Mouse (Mus musculus) right cerebral cortex, postnatal 36 days (tissue): ENCODE measurements around the gene Dntt.

Experiments
- DNase-seq, 2 experiments: peaks; one replicate each; pipeline ENCODE4 v3.0.0; 2022; ENCODE audit warnings: low spot score in 2 of 2, mixed read lengths in 1 of 2

Dntt gene

DNA sequence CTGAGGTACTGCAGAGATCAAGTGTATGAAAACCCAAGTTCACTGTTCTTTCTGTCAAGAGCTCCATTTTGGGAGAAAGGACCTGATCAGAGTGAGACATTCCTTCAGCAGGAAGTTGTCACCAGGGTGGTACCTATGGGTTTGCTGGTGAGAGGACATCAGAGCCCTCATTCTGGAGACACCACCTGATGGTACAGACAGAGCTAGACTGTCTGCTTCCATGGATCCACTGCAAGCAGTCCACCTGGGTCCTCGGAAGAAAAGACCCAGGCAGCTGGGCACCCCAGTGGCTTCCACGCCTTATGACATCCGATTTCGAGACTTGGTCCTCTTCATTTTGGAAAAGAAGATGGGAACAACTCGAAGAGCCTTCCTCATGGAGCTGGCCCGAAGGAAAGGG, at the start of gene Dntt:
TSS of gene Dntt (plus strand) at position 57 of the 400 bp plus-strand sequence.
- no peak for DNase-seq

DNA sequence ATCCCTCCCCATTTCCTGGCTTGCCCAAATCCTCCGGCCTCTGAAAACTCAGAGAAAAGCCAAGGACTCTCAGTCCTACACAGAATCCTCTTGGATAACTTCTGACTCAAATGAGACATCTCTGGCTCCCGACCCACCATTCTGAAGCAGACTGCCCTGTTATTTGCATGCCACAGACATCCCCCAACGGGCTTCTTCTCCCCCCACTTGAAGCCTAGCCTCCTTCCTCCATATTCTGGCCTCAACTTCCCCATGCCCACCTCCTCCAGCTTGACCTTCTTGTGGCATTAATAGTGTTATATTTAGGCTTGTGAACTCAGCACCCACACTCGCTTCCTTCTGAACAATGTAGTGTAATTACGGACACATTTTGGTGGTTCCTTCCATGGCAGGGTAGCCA, 48.4 kb upstream of the Dntt start:
- DNase-seq: no peak

DNA sequence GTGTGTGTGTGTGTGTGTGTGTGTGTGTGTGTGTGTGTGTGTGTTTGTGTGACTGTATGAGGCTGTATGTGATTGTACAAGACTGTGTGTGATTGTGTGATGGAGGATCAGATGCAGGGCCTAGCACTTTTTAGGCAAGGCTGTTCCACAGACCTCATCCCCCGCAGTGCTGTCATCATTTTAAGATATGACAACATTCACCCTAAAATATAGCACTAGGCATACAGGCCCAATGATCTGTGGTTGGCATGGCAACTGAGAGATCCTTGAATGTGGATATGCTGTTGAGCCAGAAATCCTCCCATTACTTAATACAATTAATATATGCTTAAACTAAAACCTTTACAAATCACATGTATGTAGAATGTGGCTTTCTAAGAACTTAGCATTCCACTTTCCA, 44.5 kb upstream of the Dntt start:
- DNase-seq: no peak

DNA sequence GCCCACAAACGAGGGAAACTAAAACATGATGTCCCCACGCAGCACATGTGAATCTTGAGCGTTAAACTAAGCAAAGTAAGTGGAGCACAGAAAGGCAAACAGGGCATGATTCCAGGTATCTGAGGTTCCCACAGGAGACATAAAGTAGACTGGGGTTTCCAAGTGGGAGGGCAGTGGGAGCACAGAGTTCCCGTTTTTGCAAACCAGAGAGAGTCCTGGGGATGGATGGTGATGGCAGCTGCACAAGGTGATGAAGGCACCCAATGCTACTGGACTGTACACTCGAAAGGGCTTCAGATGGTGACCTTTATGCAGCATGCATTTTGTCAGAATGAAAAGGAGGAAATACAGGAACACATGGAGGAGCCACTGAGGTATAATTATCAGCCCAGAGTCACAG, 40.2 kb upstream of the Dntt start:
- no peak for DNase-seq

DNA sequence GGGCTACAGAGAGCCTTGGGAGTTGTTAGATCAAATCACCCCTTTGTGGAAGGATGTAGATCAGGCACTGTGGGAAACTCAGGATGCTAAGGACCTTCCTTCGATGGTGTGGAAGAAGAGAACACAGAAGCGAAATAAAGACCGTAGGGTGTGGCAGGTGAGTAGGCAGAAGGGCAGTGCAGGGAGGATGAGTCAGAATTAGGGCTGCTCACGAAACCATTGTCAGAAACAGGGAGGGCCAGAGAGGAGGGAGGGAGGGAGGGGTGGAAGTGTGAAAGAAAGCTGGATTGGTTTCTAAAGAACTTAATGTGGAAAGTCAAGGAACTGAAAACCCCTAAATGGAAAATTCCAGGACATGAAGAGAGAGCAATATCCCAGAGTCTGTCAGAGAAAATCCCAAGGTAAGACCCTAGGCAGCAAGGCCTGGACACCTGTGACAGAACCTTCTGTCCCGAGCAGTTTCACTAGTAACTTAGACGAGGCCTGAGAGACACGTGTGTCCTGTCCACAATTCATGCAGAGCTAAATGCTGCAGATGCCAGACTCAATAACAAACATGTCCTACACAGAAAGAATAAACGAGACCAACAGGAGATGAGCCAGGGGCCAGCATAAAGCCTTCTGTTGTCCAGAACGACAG, 39.0 kb upstream of the Dntt start:
- no peak for DNase-seq

DNA sequence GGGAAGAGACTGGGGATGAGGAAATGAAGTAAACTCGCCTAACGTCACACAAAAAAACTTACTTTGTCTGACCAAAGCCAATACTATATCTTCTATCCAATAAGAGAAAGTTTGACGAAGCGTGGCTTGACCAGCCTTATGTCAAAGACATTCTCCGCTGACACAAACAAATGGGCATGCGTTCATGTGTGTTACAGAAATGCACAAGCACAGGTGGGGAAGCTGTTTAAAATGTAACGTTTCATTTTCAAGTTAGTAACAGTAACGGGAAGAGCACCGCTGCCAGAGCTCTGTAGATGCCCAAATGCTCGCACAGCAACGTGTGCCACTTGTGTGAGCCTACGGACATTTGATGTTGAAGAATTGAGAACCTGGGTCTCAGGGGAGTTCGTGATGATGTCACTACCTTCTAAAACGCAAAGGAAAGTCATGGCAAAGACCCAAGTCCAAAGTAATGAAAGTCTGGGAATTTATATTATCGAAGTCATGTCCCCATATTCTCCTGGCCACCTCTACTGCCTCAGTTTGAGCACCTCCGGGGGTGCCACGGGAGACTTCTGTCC, 38.2 kb upstream of the Dntt start:
- no peak for DNase-seq

DNA sequence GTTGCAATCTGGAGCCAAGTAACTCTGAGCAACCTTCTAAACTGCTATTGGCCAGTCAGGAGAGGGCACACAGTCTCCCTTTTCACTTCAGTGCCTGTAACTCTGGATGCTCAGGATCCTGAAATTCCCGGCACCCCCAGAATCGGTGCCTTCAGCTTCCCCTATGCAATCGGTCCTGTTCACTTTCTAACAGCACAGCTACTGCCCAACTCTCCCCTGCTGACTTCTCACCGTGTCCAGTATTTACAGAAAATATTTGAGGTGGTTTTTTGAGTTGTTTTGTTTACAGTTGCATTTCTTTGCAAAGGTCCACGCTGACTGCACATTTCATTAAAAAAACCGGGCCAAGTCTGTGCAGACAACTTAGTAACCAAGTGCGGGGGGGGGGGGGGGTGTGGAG, 37.4 kb upstream of the Dntt start:
- no peak for DNase-seq

DNA sequence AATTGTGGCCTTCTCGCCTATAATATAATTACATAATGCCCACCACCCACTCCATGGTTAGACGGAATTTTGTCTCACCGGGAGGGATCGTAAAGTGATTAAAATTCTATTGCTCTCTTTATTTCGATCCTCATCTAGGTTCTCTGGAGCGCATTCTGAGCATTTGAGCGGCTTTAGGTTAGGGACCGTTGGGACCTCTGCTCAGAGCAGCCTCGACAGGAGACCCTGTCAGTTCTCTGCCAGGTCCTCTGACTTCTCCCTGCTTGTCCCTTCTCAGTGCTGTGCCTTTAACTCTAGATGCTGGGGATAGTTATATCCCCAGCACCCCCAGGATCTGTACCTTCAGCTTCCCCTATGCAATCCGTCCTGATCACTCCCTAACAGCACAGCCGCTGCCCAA, 37.0 kb upstream of the Dntt start:
- no peak for DNase-seq

DNA sequence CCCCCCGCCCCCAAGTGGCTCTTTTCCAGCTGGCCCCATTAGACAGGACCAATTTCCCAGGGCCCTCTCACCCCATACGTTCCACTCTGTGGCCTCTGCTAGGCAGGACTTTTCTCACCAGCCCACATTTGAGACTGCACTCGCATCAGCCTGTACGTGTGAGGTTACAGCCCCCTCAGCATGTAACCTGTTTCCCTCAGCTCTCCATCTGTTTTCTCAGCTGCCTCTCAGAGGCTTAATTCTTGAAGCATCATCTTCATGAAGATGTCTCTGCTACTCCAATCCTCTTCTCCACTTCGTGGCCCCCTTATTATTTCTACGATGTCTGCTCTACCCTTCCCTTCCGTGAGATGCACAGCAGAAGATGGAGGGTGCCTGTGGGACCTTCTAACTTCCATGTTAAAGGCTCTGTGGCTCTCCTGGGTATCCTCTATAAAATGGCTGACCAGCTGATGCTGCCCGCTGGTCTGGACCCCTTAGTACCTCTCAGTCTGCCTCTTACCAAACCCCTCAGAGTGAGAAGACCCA, 36.5 kb upstream of the Dntt start:
- no peak for DNase-seq

DNA sequence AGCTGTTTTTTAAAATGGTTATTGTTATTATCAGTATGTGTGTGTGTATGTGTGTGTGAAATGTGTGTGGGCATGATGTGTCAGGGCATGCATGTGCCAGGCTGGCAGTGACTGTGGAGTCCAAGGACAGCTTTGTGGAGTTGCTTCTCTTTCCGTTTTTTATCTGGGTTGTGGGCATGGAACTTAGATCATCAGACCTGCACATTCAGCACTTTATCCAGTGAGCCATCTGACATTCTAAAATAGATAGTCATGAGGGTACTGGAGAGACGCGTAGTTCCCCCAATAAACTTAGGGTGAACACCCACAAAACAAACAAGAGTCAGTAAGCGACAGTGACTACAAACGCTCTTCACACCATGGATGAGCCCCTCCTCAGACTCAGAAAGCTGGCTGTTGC, 35.7 kb upstream of the Dntt start:
- no peak for DNase-seq

DNA sequence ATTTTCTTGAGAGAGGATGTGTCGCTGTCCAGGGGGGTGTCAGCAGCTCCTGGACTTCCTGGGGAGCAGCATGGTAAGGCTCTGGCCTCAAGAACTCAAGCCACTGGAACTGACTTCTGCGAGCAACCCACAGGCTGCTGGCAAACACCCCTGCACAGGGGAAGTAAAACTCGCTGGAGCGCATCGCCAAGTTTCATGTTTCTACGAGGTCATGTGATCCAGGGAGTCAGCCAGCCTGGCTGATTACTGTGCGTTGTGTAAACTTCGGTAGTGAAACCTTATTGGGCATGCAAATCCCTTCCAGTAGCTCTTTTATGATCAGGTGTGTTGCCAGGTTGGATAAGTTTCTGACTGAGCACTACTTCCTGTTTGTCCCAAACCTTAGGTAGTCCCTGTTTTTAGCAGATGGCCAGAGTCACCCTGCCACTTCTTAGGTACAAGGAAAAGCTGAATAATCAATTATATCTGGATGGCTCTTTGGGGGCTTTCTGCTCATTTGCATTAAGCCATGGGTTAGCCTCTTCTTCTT, 35.0 kb upstream of the Dntt start, which contains the start of gene Blnk:
TSS of gene Blnk (minus strand) at position 479 of the 529 bp plus-strand sequence.
- DNase-seq: peak; percentile 48 to 59

DNA sequence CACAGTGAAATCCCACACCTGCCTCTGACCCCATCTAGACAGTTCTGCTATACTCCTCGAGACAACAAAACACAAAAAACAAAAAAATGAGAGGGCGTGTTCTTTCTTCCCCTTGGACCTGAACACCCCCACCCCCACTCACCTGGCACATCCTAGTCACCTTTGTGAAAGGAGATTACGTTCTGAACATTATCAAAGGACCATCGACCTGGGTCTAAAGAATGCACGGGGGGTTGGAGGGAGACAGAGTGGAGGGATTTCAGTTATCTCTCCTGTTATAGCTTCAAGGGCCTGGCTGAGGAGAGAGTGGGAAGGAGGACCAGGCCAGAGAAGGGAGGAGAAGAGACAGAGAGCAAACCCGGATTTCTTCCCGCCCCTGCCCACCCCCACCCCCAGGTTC, 34.2 kb upstream of the Dntt start:
- DNase-seq: no peak

DNA sequence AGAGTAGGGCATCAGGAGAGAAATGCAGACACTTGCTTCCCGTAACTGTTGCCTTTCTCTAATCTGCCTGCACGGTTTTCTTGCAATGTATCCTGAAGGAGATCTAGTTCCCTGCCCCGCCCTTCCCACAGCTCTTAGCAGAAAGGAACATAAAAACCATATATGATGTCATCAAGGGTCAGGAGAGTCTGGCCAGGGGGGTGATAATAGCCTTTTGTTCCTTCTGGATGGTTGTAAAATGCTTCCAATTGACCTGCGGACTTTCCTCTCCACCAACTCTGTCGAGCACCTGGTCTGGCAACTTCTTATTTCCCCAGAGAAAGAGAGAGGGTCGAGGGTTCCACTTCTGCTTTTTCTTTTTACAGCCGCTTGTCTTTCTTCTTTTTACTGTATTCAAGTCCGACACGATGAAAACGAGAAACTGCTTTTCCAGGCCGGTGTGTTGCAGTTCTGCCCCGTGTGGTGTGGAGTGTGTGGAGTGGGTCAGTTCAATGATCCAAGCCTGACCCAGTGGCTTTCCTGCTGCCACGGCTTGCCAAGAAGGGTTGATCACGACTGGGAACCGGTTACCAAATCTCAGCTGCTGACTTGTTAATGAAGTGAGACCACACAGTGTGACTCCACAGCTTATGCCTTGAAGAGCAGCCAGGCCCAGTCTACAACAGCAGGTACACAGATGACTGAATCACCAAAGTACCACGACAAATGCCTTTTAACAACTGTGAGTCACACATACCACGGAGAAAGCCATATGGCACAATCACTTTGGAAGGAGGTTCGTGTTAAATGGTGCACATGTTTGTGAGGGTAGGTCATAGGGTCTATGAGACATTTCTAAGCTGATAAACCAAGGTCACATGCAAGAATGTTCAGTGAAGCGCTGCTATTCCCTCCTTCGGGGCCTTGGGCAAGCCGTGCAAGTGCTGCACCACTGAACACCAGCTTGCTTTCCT, 33.4 kb upstream of the Dntt start:
- no peak for DNase-seq

DNA sequence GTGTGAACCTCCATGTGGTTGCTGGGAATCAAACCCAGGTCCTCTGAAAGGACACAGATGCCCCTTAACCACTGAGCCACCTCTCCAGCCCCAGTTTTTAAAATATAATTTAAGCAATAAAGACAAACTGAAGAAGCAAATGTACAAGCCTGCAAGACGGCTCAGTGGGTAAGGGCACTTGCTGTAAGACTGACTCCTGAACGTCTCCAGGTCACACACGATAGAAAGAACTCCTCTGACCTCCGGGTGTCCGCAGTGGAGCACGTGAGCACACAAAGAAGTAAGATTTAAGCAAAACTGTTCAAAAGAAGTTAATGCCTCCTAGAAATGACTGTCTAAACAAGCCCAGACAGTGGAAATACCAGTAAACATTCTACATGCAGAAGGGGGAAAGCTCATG, 32.4 kb upstream of the Dntt start:
- DNase-seq: no peak

DNA sequence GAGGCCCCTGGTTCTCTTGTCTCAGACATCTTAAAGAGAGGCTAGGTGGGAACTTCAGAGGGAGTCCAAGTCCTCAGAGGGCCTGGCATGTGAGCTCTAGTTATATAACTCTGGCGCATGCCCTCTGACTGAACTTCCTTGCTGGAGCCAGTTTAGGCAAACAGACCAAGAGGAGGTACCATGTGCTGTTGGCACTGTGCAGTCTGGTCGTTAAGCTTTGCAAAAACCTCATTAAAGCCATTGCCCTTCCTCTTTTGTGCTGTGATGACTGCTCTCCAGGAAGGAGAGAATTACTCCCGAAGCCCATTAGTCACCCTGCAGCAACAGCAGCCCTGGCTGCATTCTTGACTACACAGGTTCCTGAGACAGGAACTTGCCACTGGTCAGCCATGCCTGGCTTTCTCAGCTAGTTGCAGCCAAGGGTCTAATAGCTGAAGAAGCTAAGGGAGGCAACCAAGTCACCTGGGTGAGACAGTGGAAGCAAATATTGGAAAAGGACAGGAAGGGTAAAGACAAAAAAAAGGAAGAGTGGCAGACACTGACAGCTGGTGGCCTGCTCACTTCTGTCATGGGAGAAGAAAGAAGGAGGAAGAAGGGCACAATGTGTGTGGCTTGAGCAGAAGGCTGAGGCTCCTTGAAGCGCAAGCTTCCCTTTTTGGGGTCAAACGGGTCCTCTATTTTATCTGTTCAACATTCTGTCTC, 30.5 kb upstream of the Dntt start:
- DNase-seq: no peak

DNA sequence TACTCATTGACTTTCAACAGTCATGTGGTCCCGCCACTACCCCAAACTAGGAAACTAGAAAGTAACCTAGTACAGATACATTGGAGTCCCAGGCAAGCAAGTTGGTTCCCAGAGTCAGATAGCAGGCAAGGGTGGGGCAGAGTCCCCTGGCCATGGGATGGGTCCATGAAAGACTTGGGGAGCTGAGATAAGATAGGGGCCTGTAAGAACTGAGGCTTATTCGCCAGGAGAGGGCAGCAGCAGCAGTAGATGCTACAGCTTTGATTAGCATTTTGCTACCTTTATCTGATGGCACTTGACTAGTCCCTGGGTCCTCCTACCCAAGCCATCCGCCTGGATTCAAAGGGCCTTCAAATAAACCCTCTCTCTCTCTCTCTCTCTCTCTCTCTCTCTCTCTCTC, 29.5 kb upstream of the Dntt start:
- DNase-seq: no peak

DNA sequence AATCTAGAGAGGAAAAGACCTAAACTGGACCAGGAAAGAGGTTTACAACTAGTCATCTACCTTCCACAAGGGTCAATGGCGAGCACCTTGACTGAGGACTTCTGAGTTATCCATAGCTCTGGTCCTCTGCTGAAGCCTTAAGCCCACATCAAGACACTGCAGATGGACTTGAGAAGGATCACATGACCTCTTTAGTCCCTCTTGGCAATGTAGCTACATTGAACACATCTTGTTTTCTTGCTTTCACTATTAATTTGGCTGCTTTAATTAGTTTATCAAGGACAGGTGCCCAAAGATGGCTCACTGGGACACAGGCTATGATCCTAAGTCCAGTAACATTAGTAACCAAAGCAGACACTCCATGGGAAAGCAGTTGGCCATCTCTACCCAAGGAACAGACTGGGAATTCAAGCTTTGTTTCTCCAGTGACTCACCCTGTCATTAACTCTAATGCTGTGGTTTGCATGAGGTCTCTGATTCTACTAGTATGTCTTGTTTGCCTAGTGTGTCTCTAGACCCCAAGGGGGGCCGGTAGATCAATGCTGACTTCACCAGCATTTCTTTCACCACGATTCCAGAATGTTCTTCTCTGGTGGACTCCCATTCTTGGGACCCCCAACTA, 25.3 kb upstream of the Dntt start:
- DNase-seq: no peak

DNA sequence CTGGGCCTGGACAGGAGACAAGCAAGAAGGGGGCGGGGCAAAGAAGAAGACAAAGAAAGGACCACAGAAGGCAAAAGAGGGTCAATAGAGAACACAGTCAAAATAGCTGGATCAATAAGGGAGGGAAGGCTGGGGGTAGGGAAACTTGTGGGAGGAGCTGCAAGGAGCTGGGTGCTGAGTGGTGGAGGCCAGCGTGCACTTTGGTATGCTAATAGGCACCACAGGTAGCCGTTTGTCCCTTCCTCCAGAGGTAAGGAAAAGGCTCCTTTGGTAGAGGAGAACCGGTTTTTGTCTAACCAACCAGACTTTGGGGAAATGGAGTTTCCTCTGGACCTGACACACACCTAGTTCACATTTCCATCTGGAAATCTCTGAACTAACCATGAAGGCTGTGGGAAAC, 22.5 kb upstream of the Dntt start:
- DNase-seq: no peak

DNA sequence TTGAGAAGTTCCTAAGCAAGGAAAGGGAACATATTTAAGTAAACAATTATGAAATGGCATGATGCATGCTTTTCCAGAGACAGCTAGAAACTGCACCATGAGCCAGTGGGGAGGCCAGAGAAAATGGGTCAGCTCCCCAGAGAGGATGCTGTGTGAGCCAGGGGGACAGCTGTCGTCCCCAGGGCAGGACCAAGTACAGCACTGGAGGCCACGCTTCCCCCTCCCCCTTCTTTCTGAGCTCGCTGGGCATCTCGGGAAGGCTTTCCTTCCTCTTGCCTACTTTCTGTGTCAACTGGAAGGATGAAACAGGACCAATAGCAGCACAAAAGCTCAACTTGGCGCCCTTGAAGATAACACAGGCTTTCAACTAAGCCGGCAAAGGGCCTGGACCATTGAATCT, 21.7 kb upstream of the Dntt start:
- DNase-seq: no peak

DNA sequence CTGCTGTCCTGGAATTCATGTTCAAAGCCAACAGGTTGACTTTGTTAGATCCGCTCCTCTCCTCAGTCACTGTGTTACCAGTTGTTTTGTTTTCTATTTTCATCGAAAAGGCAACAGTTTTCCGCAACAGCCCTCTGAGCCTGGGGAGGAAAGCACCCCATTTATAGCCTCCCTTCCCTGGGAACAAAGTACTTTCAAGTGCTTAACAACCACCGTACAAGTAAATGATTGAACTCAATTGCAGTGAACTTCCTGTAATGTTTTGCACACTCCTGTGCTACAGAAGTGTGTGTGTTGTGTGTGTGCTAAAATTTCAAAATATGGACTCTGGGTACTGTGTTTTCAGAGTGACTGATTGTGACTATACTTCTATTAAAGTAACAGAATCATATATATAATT, 21.3 kb upstream of the Dntt start:
- DNase-seq: no peak

DNA sequence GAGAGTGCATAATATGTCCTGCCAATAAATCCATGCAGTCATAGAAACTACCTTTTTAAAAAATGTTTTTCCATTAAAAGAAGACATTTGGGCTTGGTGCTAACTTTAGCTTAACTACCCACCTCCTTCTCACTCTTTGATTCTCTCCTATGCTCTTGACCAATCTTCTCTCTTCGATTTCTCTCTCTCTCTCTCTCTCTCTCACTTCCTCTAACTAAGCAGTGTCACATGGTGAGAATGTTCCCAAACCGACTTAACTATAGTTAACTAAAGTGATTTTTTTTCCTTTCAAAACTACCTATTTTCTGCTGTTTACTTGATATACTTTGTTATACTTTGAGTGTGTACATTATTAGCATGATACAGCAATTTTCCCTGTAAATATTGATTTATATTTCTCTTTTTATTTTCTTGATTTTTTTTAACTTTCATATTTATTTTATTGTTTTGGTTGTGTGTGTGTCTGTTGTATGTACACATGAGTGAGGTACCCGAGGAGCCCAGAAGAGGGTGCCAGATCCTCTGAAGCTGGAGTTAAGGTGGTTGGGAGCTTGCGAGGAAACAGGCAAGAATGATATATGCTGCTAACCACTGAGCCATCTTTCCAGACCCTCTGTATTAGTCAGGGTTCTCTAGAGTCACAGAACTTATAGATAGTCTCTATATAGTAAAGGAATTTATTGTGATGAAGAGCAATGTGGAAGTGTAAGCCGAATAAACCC, 20.2 kb upstream of the Dntt start:
- DNase-seq: no peak
